Mouse (Mus musculus): ENCODE measurements around the gene Nop9.

The Nop9 gene

GRCm38 (mm10) chr14:55745180-55745860, at the start of gene Nop9, which contains the start of gene Dhrs1:
Gene Nop9, plus strand, starts transcription at chr14:55745693.
Gene Dhrs1, minus strand, starts transcription at chr14:55745690.
- peak; percentile 74 for DNase-seq (ENCODE audit: low read depth)

GRCm38 (mm10) chr14:55697226-55697625, 48.3 kb upstream of the Nop9 start:
- no peak for DNase-seq (ENCODE audit: low read depth)

GRCm38 (mm10) chr14:55701131-55701530, 44.4 kb upstream of the Nop9 start:
- DNase-seq (ENCODE audit: low read depth) = no peak

GRCm38 (mm10) chr14:55702761-55703160, 42.7 kb upstream of the Nop9 start:
- no peak for DNase-seq (ENCODE audit: low read depth)

- no peak for DNase-seq (ENCODE audit: low read depth)
These were observed 39.4 kb upstream of the Nop9 start for GRCm38 (mm10) chr14:55706051-55706600.

- DNase-seq (ENCODE audit: low read depth) = no peak
These were observed 38.1 kb upstream of the Nop9 start for GRCm38 (mm10) chr14:55707397-55707796.

- no peak for DNase-seq (ENCODE audit: low read depth)
These were observed 36.0 kb upstream of the Nop9 start for GRCm38 (mm10) chr14:55709509-55709908.

- no peak for DNase-seq (ENCODE audit: low read depth)
These were observed 33.7 kb upstream of the Nop9 start for GRCm38 (mm10) chr14:55711786-55712185.

- peak; percentile 56 for DNase-seq (ENCODE audit: low read depth)
These were observed 32.3 kb upstream of the Nop9 start for GRCm38 (mm10) chr14:55713007-55713728.

GRCm38 (mm10) chr14:55713729-55714122, 31.8 kb upstream of the Nop9 start, which contains the start of gene Tgm1:
Gene Tgm1, minus strand, starts transcription at chr14:55713926.
- DNase-seq (ENCODE audit: low read depth) = no peak

GRCm38 (mm10) chr14:55714893-55715292, 30.6 kb upstream of the Nop9 start:
- no peak for DNase-seq (ENCODE audit: low read depth)

GRCm38 (mm10) chr14:55716271-55716670, 29.2 kb upstream of the Nop9 start:
- DNase-seq (ENCODE audit: low read depth) = no peak

GRCm38 (mm10) chr14:55716884-55717283, 28.6 kb upstream of the Nop9 start:
- no peak for DNase-seq (ENCODE audit: low read depth)

GRCm38 (mm10) chr14:55719737-55720136, 25.8 kb upstream of the Nop9 start:
- no peak for DNase-seq (ENCODE audit: low read depth)

- no peak for DNase-seq (ENCODE audit: low read depth)
These were observed 24.8 kb upstream of the Nop9 start for GRCm38 (mm10) chr14:55720666-55721065.

GRCm38 (mm10) chr14:55721076-55721475, 24.4 kb upstream of the Nop9 start:
- DNase-seq (ENCODE audit: low read depth) = no peak

GRCm38 (mm10) chr14:55721700-55722437, 23.6 kb upstream of the Nop9 start, which contains the start of gene Rabggta:
Gene Rabggta, minus strand, starts transcription at chr14:55722263.
- peak; percentile 87 for DNase-seq (ENCODE audit: low read depth)

GRCm38 (mm10) chr14:55722438-55722945, 23.0 kb upstream of the Nop9 start:
- DNase-seq (ENCODE audit: low read depth) = no peak

- no peak for DNase-seq (ENCODE audit: low read depth)
These were observed 22.1 kb upstream of the Nop9 start for GRCm38 (mm10) chr14:55723433-55723832.

- peak; percentile 72 for DNase-seq (ENCODE audit: low read depth)
These were observed 21.1 kb upstream of the Nop9 start for GRCm38 (mm10) chr14:55724411-55724871.

- DNase-seq (ENCODE audit: low read depth) = no peak
These were observed 19.2 kb upstream of the Nop9 start for GRCm38 (mm10) chr14:55726261-55726660.

Measured in c-Kit-positive CD71-negative TER-119-negative erythroid progenitor cells, embryonic 14.5 days (primary cell).